Mouse (Mus musculus) gastrocnemius, postnatal 4 days (tissue): ENCODE measurements at regions not wholly inside any gene's neighbourhood (a gene's known extent, or its start where the extent isn't known, plus 50 kb on each side); places are given as distances from the start of the nearest gene placed in this dataset.

Source experiments
- DNase-seq, 2 experiments: peaks; one replicate each; pipeline ENCODE4 v3.0.0; 2021 to 2022; ENCODE audit warnings: low spot score in 2 of 2, mixed read lengths in 2 of 2

DNA sequence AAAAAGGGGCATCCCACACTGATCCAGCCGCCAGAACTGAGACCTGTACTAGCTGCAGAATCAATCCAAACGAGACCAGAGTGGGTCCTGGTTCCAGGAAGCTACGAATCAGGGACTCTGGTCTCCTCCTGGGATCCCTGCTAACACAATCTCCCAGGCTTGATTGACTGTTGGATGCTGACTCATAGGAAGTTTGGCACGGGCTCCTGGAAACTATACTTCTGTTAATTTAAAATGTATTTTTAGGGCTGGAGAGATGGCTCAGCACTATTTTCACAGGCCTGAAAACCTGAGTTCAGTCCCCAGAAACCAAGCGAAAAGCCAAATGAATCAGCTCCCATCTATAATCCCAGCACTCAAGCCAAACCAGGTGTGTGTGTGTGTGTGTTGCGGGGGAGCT, 138.5 kb downstream of the Vegfa start:
- DNase-seq = no peak

GRCm38 (mm10) chr17:45893094-45893493, 139.1 kb downstream of the Vegfa start:
- peak in 1 of 2 experiments; percentile 38 for DNase-seq

- no peak for DNase-seq
Observed at GRCm38 (mm10) chr17:45889451-45889850, 142.7 kb downstream of the Vegfa start.

DNA sequence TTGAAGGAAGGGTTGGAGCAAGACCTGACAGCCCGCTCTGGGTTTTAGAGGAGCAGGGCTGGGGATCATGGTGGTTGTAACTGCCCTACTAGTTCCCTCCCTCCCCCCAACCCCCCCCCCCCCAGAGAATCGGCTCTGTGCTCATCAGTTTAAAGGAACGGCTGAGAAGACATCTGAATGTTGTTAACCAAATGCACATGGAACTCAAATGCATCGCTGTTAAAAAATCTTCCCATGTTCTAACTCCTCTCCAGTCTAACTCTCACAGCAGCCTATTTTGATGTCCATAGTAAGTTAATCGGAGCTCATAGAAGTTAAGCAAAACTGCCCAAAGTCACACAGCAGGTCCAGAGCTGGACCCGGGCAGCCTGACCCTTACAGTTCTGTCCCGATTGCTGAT, 143.1 kb downstream of the Vegfa start:
- no peak for DNase-seq

- DNase-seq = peak in 1 of 2 experiments; percentile 45
Observed at GRCm38 (mm10) chr17:45886420-45887049, 145.6 kb downstream of the Vegfa start.

DNA sequence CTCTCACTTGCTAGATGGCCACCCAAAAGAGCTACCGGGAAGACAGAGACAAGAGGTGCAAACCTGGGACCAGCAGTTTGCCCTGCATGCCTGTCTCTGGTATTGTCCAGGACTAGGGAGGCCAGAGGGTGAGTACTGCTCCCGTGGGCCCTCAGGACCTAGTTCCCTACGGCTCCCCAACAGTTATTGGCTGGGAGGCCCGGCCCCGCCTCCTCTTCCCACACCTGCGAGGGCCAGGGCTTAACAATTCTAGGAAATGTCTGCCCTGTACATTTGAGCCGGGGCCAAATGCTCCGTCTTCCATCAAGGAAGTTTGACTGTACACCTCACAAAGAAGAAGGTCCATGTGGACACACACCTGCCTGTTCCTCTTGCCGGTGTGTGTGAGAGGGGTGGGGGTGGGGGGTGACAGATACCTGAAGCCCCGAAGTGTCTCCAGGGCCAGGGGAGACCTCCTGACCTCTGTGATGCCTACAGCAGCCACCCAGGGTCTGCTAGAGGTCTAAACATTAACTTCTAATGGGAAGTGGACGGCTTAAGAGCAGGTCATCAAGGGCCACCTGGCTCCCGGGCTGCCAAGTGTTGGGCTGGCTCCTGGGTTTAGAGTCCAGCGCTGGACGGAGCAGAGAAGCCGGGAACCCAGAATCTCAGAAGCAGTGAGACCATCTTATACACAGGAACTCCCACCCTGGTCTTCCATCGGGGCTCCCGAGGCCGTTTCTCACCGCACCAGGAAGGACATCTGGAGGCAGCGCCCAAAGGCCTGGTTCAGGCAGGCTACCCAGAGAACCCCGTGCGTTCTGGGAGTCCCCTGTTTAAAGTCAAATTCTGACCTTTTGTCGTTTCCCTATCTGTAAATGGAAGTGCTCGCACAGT, 146.5 kb downstream of the Vegfa start:
- DNase-seq = no peak

DNA sequence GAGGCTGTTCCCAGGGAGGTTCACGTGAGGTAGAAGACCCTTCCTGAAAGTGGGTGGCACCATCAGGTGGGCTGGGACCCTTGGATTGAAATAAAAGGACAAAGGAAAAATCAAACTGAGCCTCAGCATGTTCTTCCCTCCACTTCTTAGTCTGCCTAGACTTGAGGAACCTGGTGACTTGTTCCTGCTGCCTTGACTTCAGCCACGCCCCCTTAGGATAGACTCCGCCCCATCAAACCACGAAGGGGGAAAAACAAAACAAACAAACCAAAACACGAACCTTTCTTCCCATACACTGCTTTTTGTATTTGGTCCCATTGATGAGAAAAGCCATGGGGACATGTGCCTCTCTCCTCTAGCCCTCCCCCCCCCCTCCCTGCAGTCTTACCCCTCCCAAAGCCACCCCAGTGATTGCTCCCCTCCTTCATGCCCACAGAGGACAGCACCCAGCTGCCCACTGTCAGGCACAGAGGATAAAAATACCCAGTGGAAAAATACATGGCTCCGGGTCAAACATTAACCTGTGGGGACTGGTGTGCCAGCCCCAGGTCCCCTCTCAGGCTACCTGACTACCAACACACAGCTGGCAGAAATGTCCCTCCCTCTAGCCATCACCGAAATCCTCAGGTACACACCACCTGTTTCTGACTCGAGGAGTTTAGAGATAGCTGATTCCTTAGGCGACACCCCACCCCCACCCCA, 148.0 kb downstream of the Vegfa start:
- no peak for DNase-seq

GRCm38 (mm10) chr17:45882682-45883081, 149.0 kb upstream of the 1600014C23Rik start:
- DNase-seq = no peak

- DNase-seq = no peak
Observed at GRCm38 (mm10) chr17:45881284-45881683, 147.6 kb upstream of the 1600014C23Rik start.

DNA sequence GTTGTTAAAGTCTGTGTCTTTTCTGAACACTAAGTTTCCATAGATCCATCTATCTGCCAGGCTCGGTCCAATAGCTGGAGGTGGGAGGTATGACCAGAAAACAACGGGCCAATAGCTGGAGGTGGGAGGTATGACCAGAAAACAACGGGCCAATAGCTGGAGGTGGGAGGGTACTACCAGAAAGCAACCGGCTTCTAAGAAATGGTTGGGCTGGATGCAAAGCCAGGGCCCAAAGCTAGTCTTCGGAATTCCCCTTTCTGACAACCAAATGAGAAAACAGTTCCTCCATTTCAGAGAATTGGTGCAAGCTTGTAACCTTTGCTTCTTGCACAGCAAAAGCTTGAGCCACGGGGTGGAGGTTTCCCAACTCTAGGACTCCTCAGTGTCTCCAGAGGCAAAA, 147.1 kb upstream of the 1600014C23Rik start:
- DNase-seq = no peak

- no peak for DNase-seq
Observed at GRCm38 (mm10) chr17:45879478-45880250, 146.0 kb upstream of the 1600014C23Rik start.

DNA sequence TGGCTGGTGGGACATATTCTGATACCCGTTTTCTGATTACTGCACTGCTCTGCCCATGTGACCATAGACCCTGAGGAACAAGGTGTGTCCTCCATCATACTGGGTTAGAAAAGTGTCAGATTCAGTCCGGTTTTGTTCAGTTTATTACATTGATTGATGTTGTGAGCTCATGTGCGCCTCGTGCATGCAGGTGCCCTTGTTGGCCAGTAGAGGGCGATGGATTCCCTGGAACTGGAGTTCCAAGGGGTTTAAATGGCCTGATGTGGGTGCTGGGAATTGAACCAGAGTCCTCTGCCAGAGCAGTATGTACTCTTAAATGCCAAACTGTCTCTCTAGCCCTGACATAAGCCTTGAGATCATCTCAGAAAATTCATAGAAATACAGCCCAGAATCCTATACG, 144.8 kb upstream of the 1600014C23Rik start:
- no peak for DNase-seq

GRCm38 (mm10) chr17:45875325-45875724, 141.7 kb upstream of the 1600014C23Rik start:
- no peak for DNase-seq

DNA sequence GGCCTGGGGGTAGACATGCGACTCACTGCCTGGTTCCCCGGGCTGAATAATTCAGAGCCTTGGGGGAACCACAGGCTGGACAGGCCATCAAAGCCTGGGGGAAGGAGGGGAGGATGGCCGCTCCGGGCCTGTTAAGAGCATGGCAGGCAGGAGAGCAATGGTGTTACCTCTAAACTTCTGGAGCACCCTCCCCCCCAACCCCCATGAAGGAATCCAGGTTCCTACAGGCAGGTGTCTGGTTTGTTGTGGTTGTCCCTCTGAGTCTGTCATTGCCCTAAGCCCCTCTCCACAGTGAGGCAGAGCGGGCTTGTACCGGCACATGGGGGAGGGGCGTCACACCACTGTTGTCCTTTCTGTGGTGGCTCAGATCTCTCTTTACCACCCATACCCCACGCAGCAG, 140.4 kb upstream of the 1600014C23Rik start:
- DNase-seq = no peak

DNA sequence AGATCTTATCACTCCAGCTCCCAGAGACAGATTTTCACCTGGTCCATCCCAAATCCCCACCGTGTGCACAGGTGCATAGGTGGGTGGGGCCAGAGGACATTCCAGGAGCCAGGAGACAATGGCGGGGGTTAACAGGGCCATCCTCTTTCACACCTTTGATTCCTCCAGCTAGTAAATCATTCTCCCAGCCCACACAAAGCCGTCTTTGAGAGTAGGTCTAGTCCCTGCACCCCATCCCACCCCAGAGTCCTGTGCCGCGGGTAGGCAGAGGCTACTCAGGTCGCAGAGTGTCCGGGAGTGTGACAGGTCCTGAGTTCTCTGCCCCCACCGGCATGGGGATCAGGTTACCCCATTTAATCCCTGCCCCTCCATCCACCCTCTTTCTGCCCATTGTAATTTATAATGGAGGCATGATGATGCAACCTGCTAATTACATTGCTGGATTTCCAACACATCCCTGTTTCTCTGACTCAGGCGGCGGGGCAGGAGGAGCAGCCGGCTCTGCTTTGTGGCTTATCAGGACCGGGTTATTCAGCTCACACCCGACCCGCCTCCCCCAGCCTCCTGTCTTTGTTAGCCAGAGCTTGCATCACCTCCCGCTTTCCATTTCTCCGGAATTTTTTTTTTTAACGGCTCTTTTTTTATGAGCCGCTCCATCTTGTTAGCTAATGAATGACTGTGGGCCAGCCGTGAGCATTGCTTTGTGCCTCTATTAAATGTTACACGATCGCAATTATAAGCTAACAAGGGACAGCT, 139.7 kb upstream of the 1600014C23Rik start:
- no peak for DNase-seq

DNA sequence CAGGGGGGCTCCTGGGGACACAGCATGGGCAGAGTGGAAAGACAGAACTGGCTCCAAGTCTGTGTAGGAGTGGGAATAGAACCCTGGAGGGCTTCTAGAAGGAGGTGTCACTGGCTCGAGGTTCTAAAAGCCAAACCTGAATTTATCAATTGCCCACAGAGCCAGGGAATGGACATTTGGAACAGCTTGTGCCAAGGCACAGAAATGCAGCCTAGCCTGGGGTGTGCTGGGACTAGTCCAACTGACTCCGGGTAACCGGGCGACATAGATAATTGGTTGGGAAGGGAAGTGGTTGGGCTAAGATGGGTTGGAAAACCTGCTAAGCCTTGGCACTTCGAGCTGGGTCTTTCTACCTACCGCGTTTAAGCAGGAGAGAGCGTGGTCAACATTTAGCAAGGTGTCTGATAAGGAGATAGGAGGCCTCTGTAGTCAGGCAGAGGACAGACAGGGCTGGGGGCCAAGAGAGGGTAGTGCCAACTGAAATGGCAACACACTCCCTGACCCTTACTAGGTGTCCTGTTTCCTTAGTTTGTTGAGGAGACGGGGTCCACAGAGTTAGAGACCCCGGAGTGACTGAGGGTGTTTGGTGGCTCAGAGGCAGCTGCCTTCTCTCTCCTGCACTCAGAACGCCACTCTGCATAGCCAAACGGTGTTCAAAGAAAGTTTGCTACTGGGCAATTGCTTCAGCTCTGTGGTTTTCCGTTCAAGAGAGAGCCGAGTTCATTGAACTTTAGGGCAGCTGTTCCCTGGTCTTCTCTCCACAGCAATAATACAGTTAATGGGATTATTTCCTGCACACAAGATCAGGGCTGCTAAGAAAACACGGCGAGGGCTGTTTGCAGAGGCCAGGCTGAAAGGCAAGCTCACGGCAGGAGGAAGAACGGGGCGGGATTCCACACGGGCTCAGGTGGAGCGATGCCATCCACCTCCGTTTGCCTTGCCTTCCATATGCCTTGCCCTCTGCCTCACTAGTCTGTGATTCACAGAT, 138.3 kb upstream of the 1600014C23Rik start:
- no peak for DNase-seq

GRCm38 (mm10) chr17:45871067-45871466, 137.4 kb upstream of the 1600014C23Rik start:
- no peak for DNase-seq

DNA sequence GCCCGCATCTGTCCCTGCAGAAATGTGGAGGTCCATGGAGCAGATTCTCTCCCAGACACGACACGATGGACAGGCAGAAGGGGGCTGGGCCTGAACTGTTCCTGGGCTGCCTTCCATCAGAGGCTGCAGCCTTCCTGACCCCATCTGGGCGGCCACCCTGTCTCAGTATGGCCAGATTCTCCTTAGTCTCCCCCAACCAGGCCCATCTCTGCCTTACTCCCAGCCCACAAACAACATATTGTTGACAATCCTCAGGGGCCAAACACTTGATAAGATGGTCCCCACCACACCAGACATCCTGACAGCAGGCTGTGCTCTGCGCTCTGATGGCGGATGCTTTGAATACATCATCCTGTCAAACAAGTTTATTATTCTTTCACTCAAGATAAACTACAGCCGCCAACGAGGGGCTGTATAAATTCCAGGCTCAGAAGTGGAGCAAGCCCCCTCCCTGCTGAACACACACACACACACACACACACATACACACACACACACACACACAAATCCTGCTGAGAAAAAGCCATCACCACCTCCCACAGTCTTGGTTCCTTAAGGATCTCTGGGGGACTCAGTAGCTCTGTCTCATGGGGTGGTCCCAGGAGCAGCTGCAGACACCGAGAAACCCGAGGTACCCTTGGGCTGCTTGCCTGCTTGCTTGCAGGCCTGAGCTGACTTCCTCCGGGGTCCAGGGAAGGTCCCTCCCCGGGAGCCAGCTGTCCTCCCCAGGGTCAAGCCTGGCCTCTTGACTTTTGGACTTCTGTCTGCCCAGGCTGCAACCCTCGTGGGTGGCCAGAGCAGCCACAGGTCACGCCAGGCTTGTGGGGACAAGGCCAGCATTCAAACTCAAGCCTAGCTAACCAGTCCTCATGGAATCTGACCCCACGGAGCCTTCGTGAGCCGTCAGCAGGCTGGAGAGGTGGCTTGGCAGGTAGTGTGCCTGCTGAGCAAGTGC, 135.6 kb upstream of the 1600014C23Rik start:
- peak in 1 of 2 experiments; percentile 50 for DNase-seq
